Mouse (Mus musculus) liver, adult 2 months (tissue): ENCODE results near the gene Gm10283.

Source experiments
- CTCF ChIP-seq: fragments of 200-500 bp; IDR thresholded peaks from 2 replicates; pipeline ENCODE4 v1.5.1; 2011; ENCODE audit warnings: low read depth, low read length, control low read depth
- POLR2A ChIP-seq: fragments of 200-500 bp; IDR thresholded peaks from 2 replicates; pipeline ENCODE4 v1.6.1; 2011; ENCODE audit warnings: low read length, control low read depth; ENCODE audit not compliant: insufficient read depth; ENCODE audit errors: extremely low read depth

- no peak for TF ChIP-seq POLR2A
- no peak for TF ChIP-seq CTCF
These were observed 53.7 kb downstream of the Gm10283 start for GRCm38 (mm10) chr8:60449296-60449695.
